Mouse (Mus musculus) heart, adult 2 months (tissue): ENCODE results near the gene Fam234b.

Experiments
- CTCF ChIP-seq: fragments of 200-600 bp; IDR thresholded peaks from 2 replicates; pipeline ENCODE4 v1.8.1; 2022; ENCODE audit warnings: antibody characterized with exemption, mild to moderate bottlenecking, moderate library complexity
- EP300 ChIP-seq: fragments of 200-500 bp; IDR thresholded peaks from 2 replicates; pipeline ENCODE4 v1.6.1; 2011; ENCODE audit warnings: low read depth, low read length, control low read depth; ENCODE audit not compliant: insufficient read depth
- POLR2A ChIP-seq: fragments of 200-500 bp; IDR thresholded peaks from 2 replicates; pipeline ENCODE4 v1.6.1; 2011; ENCODE audit warnings: mild to moderate bottlenecking, low read depth, low read length, control low read depth; ENCODE audit not compliant: insufficient read depth

- TF ChIP-seq POLR2A (no peak), CTCF (no peak), EP300 (no peak)
Observed at GRCm38 (mm10) chr6:135218330-135218729, 20.6 kb downstream of the Fam234b start.
